ENCODE assay signal across 9 mouse cellular contexts in genomic region chr7:101453725-101454124, GRCm38 (mm10). TPM values are rescaled to one million over a fixed set of nuclear protein-coding genes. Genes with fewer than 3 reads are reported as not detected.
DNase-seq lines count a peak whose midpoint lies in the region; ATAC-seq and TF ChIP-seq lines count a peak whose summit lies in the region.
"Had no signal": no experiment of that assay in that cellular context is flagged by ENCODE, and none has a peak within 500 bp of the region (broad histone marks: within the 10 kb centered on the region; RNA-seq: fewer than 3 reads in every experiment).

No protein-coding gene starts in this region.

- H3K27ac ChIP-seq in intestine, embryonic 15.5 days, result no peak overlapping the region
- no peak overlapping the region for H3K27ac ChIP-seq in intestine, embryonic 16.5 days (ENCODE audit: low read length)
- no peak overlapping the region for H3K27ac ChIP-seq in heart, embryonic 15.5 days
- peak overlapping the region; percentile 54; the same call in 1 of the 2 replicates for H3K27ac ChIP-seq in kidney, postnatal 0 days

- H3K36me3 ChIP-seq in intestine, embryonic 15.5 days, result no peaks in the 10 kb centered on the region
- H3K36me3 ChIP-seq in intestine, embryonic 16.5 days (ENCODE audit: control insufficient read depth, insufficient read depth, low read length), result no peaks in the 10 kb centered on the region
- no peaks in the 10 kb centered on the region for H3K36me3 ChIP-seq in heart, embryonic 15.5 days
- no peaks in the 10 kb centered on the region for H3K36me3 ChIP-seq in kidney, postnatal 0 days (ENCODE audit: insufficient read depth, low read length)

- no peak overlapping the region for H3K4me3 ChIP-seq in intestine, embryonic 15.5 days (replicated peaks)
- no peak overlapping the region for H3K4me3 ChIP-seq in intestine, embryonic 16.5 days (ENCODE audit: low read length)
- H3K4me3 ChIP-seq in heart, embryonic 15.5 days, result peak overlapping the region; percentile 61; the same call in 1 of the 2 replicates
- H3K4me3 ChIP-seq in kidney, postnatal 0 days (replicated peaks; ENCODE audit: low read depth, low read length), result peak overlapping the region; percentile 42; the same call in 1 of the 2 replicates

- peak; percentile 39 for DNase-seq in adrenal gland, postnatal 25 days
- no peak for DNase-seq in kidney, postnatal 0 days (ENCODE audit: low spot score)
- no peak for DNase-seq in testis, postnatal 14 days (ENCODE audit: low spot score)
- no peak for DNase-seq in left cerebral cortex, adult 11 months (ENCODE audit: low spot score)
- DNase-seq in cerebellum, adult 9-11 months, result no peak

- 45% methylated on average over 8 of the region's 8 CpGs for WGBS in intestine, embryonic 15.5 days
- 42% methylated on average over 8 of the region's 8 CpGs for WGBS in intestine, embryonic 16.5 days
- 36% methylated on average over 8 of the region's 8 CpGs for WGBS in heart, embryonic 15.5 days
- WGBS in kidney, postnatal 0 days, result 37% methylated on average over 8 of the region's 8 CpGs

- no peak for TF ChIP-seq CTCF in kidney, postnatal 0 days (IDR thresholded peaks at IDR 0.05; ENCODE audit: low read depth)

- peak overlapping the region; percentile 99; the same call in 1 of the 2 replicates for H3K4me2 ChIP-seq in intestine, embryonic 15.5 days (replicated peaks)
- no peak overlapping the region for H3K4me2 ChIP-seq in intestine, embryonic 16.5 days (ENCODE audit: low read depth, low read length)
- peak overlapping the region; percentile 97 for H3K4me2 ChIP-seq in heart, embryonic 15.5 days
- H3K4me2 ChIP-seq in kidney, postnatal 0 days (ENCODE audit: low read length), result peak overlapping the region; percentile 88

- ATAC-seq in intestine, embryonic 15.5 days, result no peak
- no peak for ATAC-seq in intestine, embryonic 16.5 days
- no peak for ATAC-seq in heart, embryonic 15.5 days (replicated peaks; ENCODE audit: insufficient number of reproducible peaks, insufficient read depth, low FRiP score, low read depth)
- ATAC-seq in kidney, postnatal 0 days (replicated peaks; ENCODE audit: low FRiP score, low read depth), result no peak

- H3K9ac ChIP-seq in intestine, embryonic 15.5 days, result no peak overlapping the region
- H3K9ac ChIP-seq in intestine, embryonic 16.5 days (ENCODE audit: low read depth, low read length), result no peak overlapping the region
- no peak overlapping the region for H3K9ac ChIP-seq in heart, embryonic 15.5 days
- no peak overlapping the region for H3K9ac ChIP-seq in kidney, postnatal 0 days (ENCODE audit: low read depth, low read length)

- H3K27me3 ChIP-seq in intestine, embryonic 15.5 days (replicated peaks), result peaks cover 24% of the 10 kb centered on the region
- H3K27me3 ChIP-seq in intestine, embryonic 16.5 days (replicated peaks; ENCODE audit: control insufficient read depth, insufficient read depth, low read length), result peaks cover 17% of the 10 kb centered on the region; the same call in 1 of the 2 replicates
- peaks cover 56% of the 10 kb centered on the region for H3K27me3 ChIP-seq in heart, embryonic 15.5 days
- peaks cover 9% of the 10 kb centered on the region; the same call in 1 of the 2 replicates for H3K27me3 ChIP-seq in kidney, postnatal 0 days (ENCODE audit: insufficient read depth, low read length)

- 0 out of 2 replicates have a peak, but pooled peaks cover 13% of the 10 kb centered on the region for H3K4me1 ChIP-seq in intestine, embryonic 15.5 days (replicated peaks)
- no peaks in the 10 kb centered on the region; the same call in 1 of the 2 replicates for H3K4me1 ChIP-seq in intestine, embryonic 16.5 days (ENCODE audit: control insufficient read depth, insufficient read depth, low read length)
- H3K4me1 ChIP-seq in heart, embryonic 15.5 days (replicated peaks), result peaks cover 27% of the 10 kb centered on the region
- 0 out of 2 replicates have a peak, but pooled peaks cover 3% of the 10 kb centered on the region for H3K4me1 ChIP-seq in kidney, postnatal 0 days (replicated peaks; ENCODE audit: insufficient read depth, low read length)

- H3K9me3 ChIP-seq in intestine, embryonic 15.5 days, result no peaks in the 10 kb centered on the region
- H3K9me3 ChIP-seq in intestine, embryonic 16.5 days (ENCODE audit: control insufficient read depth, low read length), result no peaks in the 10 kb centered on the region
- H3K9me3 ChIP-seq in heart, embryonic 15.5 days (replicated peaks), result no peaks in the 10 kb centered on the region
- no peaks in the 10 kb centered on the region for H3K9me3 ChIP-seq in kidney, postnatal 0 days (replicated peaks; ENCODE audit: low read length)

RNA-seq across cellular contexts. Expression of gene Pde2a, which starts 32.2 kb away (rescaled TPM):
- 15.4 and 16.6 TPM in 2 replicates for polyA plus RNA-seq in intestine, embryonic 15.5 days (2015; fragmentation: Nextera tagmentation; extraction: Ambion mirVana)
- 23.0 and 23.5 TPM in 2 replicates for polyA plus RNA-seq in intestine, embryonic 16.5 days (2015; fragmentation: Nextera tagmentation; extraction: Ambion mirVana)
- 161 and 169 TPM in 2 replicates for total RNA-seq in adrenal gland, postnatal 25 days (2021)
- 16.3 and 21.9 TPM in 2 replicates for polyA plus RNA-seq in heart, embryonic 15.5 days (2015; fragmentation: Nextera tagmentation; extraction: Ambion mirVana)
- polyA plus RNA-seq in kidney, postnatal 0 days (2015; fragmentation: Nextera tagmentation; extraction: Ambion mirVana), result 21.0 and 22.1 TPM in 2 replicates

RNA-seq across cellular contexts. Expression of gene Gm45837, which starts 43.0 kb away (rescaled TPM):
- 3.5 and 5.7 TPM in 2 replicates for polyA plus RNA-seq in intestine, embryonic 15.5 days (2015; fragmentation: Nextera tagmentation; extraction: Ambion mirVana)
- not detected in 2 replicates for polyA plus RNA-seq in intestine, embryonic 16.5 days (2015; fragmentation: Nextera tagmentation; extraction: Ambion mirVana)
- 4.2 TPM in 1 of 2 replicates, not detected in the other for total RNA-seq in adrenal gland, postnatal 25 days (2021)
- not detected in 2 replicates for polyA plus RNA-seq in heart, embryonic 15.5 days (2015; fragmentation: Nextera tagmentation; extraction: Ambion mirVana)
- 4.5 and 5.3 TPM in 2 replicates for polyA plus RNA-seq in kidney, postnatal 0 days (2015; fragmentation: Nextera tagmentation; extraction: Ambion mirVana)
- total RNA-seq: ES-E14 had no signal

Comparison
In these comparisons a context has a peak if more than half of its experiments do, and no peak if none do; other contexts are left out.
1. H3K4me3 ChIP-seq: peak in heart, embryonic 15.5 days (single experiment) and kidney, postnatal 0 days (single experiment); none in intestine, embryonic 15.5 days (single experiment) and intestine, embryonic 16.5 days (single experiment).